Mouse (Mus musculus) effector memory CD4-positive, alpha-beta T cell, adult 5 months (primary cell): ENCODE data around the gene Sun1. TPM values are rescaled to one million over a fixed set of nuclear protein-coding genes. Genes with fewer than 3 reads are reported as not detected.

Experiments
- polyA plus RNA-seq: library from polyadenylated mRNA; unstranded; fragments of 100-300 nt; shearing (Covaris generic); gene quantifications from one replicate; pipeline ENCODE4 v1.2.1, GENCODE M21; 2017

Gene Sun1
- 39.1 TPM for polyA plus RNA-seq

DNA sequence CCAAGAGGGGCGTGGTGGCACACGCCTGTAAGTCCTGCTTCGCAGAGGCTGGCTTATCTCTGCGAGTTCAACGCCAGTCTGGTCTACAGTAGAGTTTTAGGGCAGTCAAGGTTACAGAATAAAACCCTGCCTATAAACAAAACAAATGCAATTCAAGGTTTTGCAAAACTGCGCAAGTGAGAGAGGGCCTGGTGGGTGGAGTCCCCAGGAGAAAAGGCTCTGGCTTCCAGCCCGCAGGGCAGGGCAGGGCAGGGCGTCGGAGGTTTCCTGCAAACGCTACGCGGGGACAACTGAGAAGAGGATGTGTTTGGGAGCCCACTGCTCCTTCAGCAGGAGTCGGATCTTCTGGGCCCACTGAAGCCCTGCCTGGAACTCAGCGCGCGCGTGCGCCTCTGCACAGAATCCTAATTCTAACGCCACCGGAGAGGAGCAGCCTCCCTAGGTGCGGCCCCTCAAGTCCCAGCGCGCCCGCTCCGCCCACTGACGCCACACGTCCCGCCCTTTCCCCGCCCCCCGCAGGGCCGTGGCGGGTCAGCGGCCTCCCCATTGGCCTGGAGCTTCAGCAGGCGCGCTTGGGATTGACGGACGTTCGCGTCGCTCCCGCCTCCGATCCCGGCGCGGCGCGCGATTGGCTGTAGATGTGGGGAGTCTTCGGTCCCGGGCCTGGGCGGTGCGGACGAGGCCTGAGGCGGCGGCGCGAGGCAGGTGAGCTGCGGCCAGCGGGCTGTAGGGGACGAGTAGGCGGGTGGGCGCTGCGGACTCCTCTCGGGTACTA, at the start of gene Sun1:
Gene Sun1 (plus strand): TSS at position 643 of the 775 bp plus-strand sequence.

GRCm38 (mm10) chr5:139252081-139252909, 51.9 kb downstream of the Sun1 start, which contains the start of gene Get4:
Get4 (plus strand) TSS chr5:139252324.

Other genes with a start within 250 kb of the Sun1 start
- not detected for gene Pdgfa, start 203.3 kb upstream of the Sun1 start, polyA plus RNA-seq
- gene Prkar1b, start 50.6 kb upstream of the Sun1 start, polyA plus RNA-seq, result 1.0 TPM
- 16.5 TPM for gene Dnaaf5, start 50.4 kb upstream of the Sun1 start, polyA plus RNA-seq
- 90.2 TPM for gene Get4, start 51.7 kb downstream of the Sun1 start, polyA plus RNA-seq
- gene Adap1, start 125.0 kb downstream of the Sun1 start, polyA plus RNA-seq, result 25.1 TPM
- gene Cox19, start 150.8 kb downstream of the Sun1 start, polyA plus RNA-seq, result 23.1 TPM
- not detected for gene Cyp2w1, start 152.0 kb downstream of the Sun1 start, polyA plus RNA-seq
- 17.2 TPM for gene Gpr146, start 177.1 kb downstream of the Sun1 start, polyA plus RNA-seq
- not detected for gene C130050O18Rik, start 204.6 kb downstream of the Sun1 start, polyA plus RNA-seq
- gene Gper1, start 222.5 kb downstream of the Sun1 start, polyA plus RNA-seq, result not detected